Mouse (Mus musculus): ENCODE measurements around the gene Prdx2.

DNA sequence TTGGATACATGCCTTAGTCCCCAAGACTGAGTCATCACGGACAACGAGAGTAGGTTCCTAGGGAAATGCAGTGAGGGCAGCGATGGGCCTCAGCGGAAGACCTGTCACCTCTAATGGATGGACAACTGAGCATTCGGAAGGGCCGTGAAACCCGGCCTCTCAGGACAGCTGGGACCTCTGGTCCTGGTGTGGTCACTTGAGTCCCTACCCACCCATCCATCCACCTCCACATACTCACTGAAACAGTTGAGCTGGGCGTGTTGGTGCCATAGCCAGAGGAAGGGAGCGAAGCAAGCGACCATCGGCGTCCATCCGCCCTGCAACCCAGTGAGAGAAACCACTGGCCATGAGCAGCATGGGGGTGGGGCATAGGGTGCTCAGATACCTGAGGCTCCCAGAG, 38.8 kb upstream of the Prdx2 start:
- TF ChIP-seq CTCF (IDR thresholded peaks at IDR 0.05; ENCODE audit: low read depth), result no peak
- TF ChIP-seq EP300 (optimal IDR thresholded peaks at IDR 0.05), result no peak

Measured in stomach, postnatal 0 days (tissue).